Mouse (Mus musculus) large intestine, adult 2 months (tissue): ENCODE measurements around the gene Pfdn4. TPM values are rescaled to one million over a fixed set of nuclear protein-coding genes. Genes with fewer than 3 reads are reported as not detected.

Experiments used
- DNase-seq: peaks from one replicate; pipeline ENCODE4 v3.0.0-alpha.2; 2012; ENCODE audit warnings: low read depth, low spot score
- WGBS: fragments of 180-500 bp; shearing (Covaris S2); methylation state at CpG from one replicate; pipeline ENCODE4 v1.1.7; 2018; 5-methylcytosine and 5-hydroxymethylcytosine counted together
- polyA plus RNA-seq: library from polyadenylated mRNA; depleted of rRNA; stranded (reverse); fragments of >200 nt; gene quantifications from 2 replicates; pipeline ENCODE4 v1.2.3, GENCODE M21; 2012; rRNA removed

Pfdn4 gene
- polyA plus RNA-seq, 1 experiment = 5.0 TPM

GRCm38 (mm10) chr2:170544159-170544558 is 47.9 kb downstream of the Pfdn4 start:
- DNase-seq = no peak
- 31% methylated on average over 3 of the region's 3 CpGs for WGBS

- DNase-seq = no peak
- 43% methylated on average over 7 of the region's 7 CpGs for WGBS
Observed at GRCm38 (mm10) chr2:170544950-170545349, 48.7 kb downstream of the Pfdn4 start.

- DNase-seq = no peak
- WGBS = 34% methylated on average over 4 of the region's 4 CpGs
Observed at GRCm38 (mm10) chr2:170545745-170546144, 49.5 kb downstream of the Pfdn4 start.

- WGBS = 62% methylated on average over 6 of the region's 6 CpGs
- DNase-seq = no peak
Observed at GRCm38 (mm10) chr2:170547526-170547925, 51.3 kb downstream of the Pfdn4 start.

- WGBS = 49% methylated on average over 4 of the region's 4 CpGs
- DNase-seq = no peak
Observed at GRCm38 (mm10) chr2:170548046-170548445, 51.8 kb downstream of the Pfdn4 start.

GRCm38 (mm10) chr2:170549146-170549545 is 52.9 kb downstream of the Pfdn4 start:
- 84% methylated on average over 2 of the region's 2 CpGs for WGBS

GRCm38 (mm10) chr2:170550240-170550639 is 54.0 kb downstream of the Pfdn4 start:
- DNase-seq = no peak
- WGBS = 39% methylated on average over 5 of the region's 5 CpGs

More at GRCm38 (mm10) chr2:170549146-170549545, 52.9 kb downstream of the Pfdn4 start:
- DNase-seq = no peak

GRCm38 (mm10) chr2:170552088-170552487 is 55.9 kb downstream of the Pfdn4 start:
- WGBS = 71% methylated on average over 7 of the region's 7 CpGs

GRCm38 (mm10) chr2:170563956-170564855 is 68.0 kb downstream of the Pfdn4 start:
- no peak for DNase-seq
- WGBS = 81% methylated on average over 15 of the region's 15 CpGs

More at GRCm38 (mm10) chr2:170552088-170552487, 55.9 kb downstream of the Pfdn4 start:
- no peak for DNase-seq

GRCm38 (mm10) chr2:170564995-170565394 is 68.8 kb downstream of the Pfdn4 start:
- DNase-seq = no peak

More at GRCm38 (mm10) chr2:170564995-170565394, 68.8 kb downstream of the Pfdn4 start:
- 88% methylated on average over 8 of the region's 8 CpGs for WGBS

Other genes with a start within 250 kb of the Pfdn4 start
- gene Bcas1, start 68.6 kb upstream of the Pfdn4 start, polyA plus RNA-seq = 10.6 and 19.9 TPM in 2 replicates
- gene Cyp24a1, start 717 bp downstream of the Pfdn4 start, polyA plus RNA-seq = not detected in 2 replicates
- not detected in 2 replicates for gene 4930470P17Rik, start 105.6 kb downstream of the Pfdn4 start, polyA plus RNA-seq
- gene Dok5, start 235.4 kb downstream of the Pfdn4 start, polyA plus RNA-seq = 0.37 and 0.42 TPM in 2 replicates